Mouse (Mus musculus) lung, embryonic 15.5 days (tissue): ENCODE results near the gene Csnk1g2. TPM values are rescaled to one million over a fixed set of nuclear protein-coding genes. Genes with fewer than 3 reads are reported as not detected.

Experiments
- ATAC-seq: fragments of 200-750 bp; cut with Nextera tagmentation; 2 replicates; pipeline ENCODE4 v1.8.0; 2017; ENCODE audit warnings: moderate number of reproducible peaks, borderline replicate concordance; ENCODE audit not compliant: low FRiP score, low TSS enrichment; ENCODE audit errors: extremely low read depth
- H3K27ac ChIP-seq: fragments of 300-500 bp; sonication (generic); 2 replicates; pipeline ENCODE4 v1.5.1; 2015; ENCODE audit warnings: moderate library complexity, mild to moderate bottlenecking, inconsistent platforms
- H3K27me3 ChIP-seq: fragments of 300-500 bp; sonication (generic); 2 replicates; pipeline ENCODE4 v1.6.1; 2015; ENCODE audit warnings: inconsistent platforms
- H3K36me3 ChIP-seq: fragments of 300-500 bp; sonication (generic); 2 replicates; pipeline ENCODE4 v1.6.1; 2015; ENCODE audit warnings: inconsistent platforms
- H3K4me1 ChIP-seq: fragments of 300-500 bp; sonication (generic); 2 replicates; pipeline ENCODE4 v1.6.1; 2015; ENCODE audit warnings: inconsistent platforms
- H3K4me2 ChIP-seq: fragments of 300-500 bp; sonication (generic); 2 replicates; pipeline ENCODE4 v1.6.1; 2015; ENCODE audit warnings: inconsistent platforms, mild to moderate bottlenecking, moderate library complexity
- H3K4me3 ChIP-seq: fragments of 300-500 bp; sonication (generic); 2 replicates; pipeline ENCODE4 v1.5.1; 2015; ENCODE audit warnings: mild to moderate bottlenecking, inconsistent platforms
- H3K9ac ChIP-seq: fragments of 300-500 bp; sonication (generic); 2 replicates; pipeline ENCODE4 v1.6.1; 2015; ENCODE audit warnings: inconsistent platforms
- H3K9me3 ChIP-seq: fragments of 300-500 bp; sonication (generic); 2 replicates; pipeline ENCODE4 v1.6.1; 2016; ENCODE audit warnings: inconsistent platforms
- WGBS: fragments of 180-500 bp; shearing (Covaris S2); methylation state at CpG from one replicate; pipeline ENCODE4 v1.1.7; 2015; 5-methylcytosine and 5-hydroxymethylcytosine counted together
- polyA plus RNA-seq: library from polyadenylated mRNA; unstranded; fragments of >200 nt; fragmentation: Nextera tagmentation; extraction: Ambion mirVana; gene quantifications from 2 replicates; pipeline ENCODE4 v1.2.1, GENCODE M21; 2015

Csnk1g2 gene
- polyA plus RNA-seq, 1 experiment from 2014 or later: 152 TPM

DNA sequence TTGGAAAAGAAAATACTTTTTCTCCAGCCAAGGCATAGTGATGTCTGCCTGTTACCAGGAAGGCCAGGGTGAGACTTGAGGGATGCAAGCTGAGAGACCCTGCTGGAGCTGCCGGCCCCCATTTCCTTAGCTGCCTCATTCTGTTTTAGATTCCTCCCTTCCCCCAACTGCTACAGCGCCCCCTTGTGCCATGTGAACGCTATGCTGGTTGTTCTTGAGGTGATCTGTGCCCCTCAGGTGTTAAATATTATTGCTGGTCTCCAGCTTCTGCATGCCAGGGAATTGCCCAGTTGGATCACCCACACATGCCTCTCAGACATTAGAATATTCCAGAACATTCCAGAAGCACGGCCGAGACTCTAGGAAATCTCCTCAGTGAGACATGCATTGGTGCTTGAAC, 38.5 kb downstream of the Csnk1g2 start:
- H3K4me2 ChIP-seq: no peak overlapping the region
- H3K27me3 ChIP-seq: no peaks in the 10 kb centered on the region
- ATAC-seq: no peak
- no peak overlapping the region for H3K4me3 ChIP-seq
- H3K4me1 ChIP-seq: peaks cover 49% of the 10 kb centered on the region
- H3K36me3 ChIP-seq: peaks cover 6% of the 10 kb centered on the region
- WGBS: 31% methylated on average over 5 of the region's 5 CpGs
- no peak overlapping the region; the same call in 1 of the 2 replicates for H3K9ac ChIP-seq
- H3K9me3 ChIP-seq: no peaks in the 10 kb centered on the region
- H3K27ac ChIP-seq: no peak overlapping the region

DNA sequence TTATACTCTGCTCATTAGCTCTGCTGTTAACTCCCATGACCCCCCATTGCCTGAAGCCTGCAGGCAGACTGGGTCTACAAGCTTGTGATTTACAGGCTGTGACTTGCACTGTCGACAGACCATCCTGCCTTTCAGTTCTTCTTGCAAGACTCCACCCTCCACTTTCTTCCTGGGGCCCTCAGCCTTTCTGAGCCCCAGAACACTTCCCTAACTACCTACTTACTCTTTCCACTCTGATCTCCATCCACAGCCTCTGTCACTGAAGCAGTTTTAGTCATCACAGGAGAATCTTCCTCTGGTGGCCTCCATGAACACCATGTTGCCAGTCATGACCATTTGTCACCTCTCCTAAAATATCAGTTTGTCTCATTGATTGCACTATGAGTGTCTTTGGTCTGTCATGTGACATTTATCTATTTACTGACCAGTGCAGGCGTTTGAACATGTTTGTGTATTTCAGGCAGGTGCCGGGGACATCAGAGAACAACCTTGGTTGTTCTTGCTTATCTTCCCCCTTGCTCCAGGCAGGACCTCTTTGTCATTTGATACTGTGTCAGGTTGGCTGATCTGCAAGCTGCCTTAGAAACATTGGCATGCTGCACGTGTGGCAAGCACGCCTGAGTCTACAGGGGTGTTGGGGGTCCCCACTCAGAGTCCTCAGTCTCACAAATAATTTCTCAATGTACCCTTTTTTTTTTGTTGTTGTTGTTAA, 41.0 kb downstream of the Csnk1g2 start:
- ATAC-seq: no peak
- Histone ChIP-seq H3K27ac (peak overlapping the region; percentile 81), H3K9me3 (no peaks in the 10 kb centered on the region), H3K36me3 (peaks cover 31% of the 10 kb centered on the region), H3K4me1 (peaks cover 53% of the 10 kb centered on the region), H3K27me3 (no peaks in the 10 kb centered on the region), H3K9ac (no peak overlapping the region), H3K4me3 (no peak overlapping the region), H3K4me2 (no peak overlapping the region)
- 22% methylated on average over 5 of the region's 5 CpGs for WGBS

DNA sequence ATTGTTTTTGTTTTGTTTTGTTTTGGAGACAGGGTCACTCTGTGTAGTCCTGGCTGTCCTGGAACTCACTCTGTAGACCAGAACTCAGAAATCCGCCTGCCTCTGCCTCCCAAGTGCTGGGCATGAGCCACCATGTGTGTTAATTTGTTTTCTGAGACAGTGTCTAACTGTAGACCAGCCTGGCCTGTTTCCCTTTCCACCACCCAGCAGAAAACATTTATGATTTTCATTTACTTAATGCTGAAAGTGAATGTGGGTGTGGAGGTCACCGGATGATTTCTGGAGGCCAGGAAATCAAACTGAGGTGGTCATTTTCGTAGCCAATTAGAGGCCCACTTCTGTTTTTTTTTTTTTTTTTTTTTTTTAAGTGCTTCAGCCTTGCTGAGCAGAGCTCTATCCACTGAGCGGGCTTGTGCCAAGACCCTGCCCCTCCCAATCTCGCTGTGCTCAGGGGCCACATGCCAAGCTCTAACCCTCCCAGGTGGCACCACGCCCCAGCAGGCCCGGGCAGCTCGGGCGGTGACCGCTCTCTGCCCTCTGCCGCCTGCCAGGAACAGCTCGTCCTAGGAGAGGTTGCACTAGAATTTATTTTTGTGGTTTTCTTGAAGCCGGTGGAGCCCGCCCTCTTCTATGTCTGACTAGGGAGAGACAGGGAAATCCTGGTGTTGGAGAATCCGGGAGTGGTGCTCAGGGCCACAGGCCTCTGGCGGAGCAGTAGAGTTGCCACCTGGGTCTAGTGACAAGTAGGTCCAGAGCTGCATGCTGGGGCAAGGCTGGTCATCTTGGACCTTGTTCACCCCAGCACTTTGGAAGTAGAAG, 41.8 kb downstream of the Csnk1g2 start:
- peaks cover 48% of the 10 kb centered on the region for H3K4me1 ChIP-seq

DNA sequence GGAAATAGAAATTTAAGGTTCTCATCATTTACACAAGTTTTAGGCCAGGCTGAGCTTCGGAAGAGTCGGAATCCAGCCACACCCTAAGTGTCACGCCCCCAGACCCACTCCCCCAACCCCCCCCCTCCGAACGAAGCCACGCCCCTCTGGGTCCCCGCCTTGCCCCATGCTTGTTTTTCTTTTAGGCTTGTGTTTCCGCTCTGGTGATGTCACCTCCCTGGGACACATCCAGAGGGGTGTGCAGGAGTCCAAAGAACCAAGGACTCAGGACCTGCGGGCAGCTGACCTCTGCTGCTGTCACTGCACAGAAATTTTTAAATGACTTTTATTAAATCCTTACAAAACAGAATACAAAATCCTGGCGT, 42.4 kb downstream of the Csnk1g2 start:
- ATAC-seq: peak; percentile 60; the same call in 1 of the 2 replicates
- Histone ChIP-seq H3K9ac (no peak overlapping the region), H3K27me3 (no peaks in the 10 kb centered on the region), H3K4me1 (peaks cover 48% of the 10 kb centered on the region), H3K36me3 (peaks cover 45% of the 10 kb centered on the region), H3K27ac (peak overlapping the region; percentile 81), H3K4me3 (0 out of 2 replicates have a peak overlapping the region, but pooled peaks have one; percentile 0), H3K9me3 (no peaks in the 10 kb centered on the region), H3K4me2 (peak overlapping the region; percentile 37)
- 6% methylated on average over 10 of the region's 10 CpGs for WGBS

More for the DNA sequence above, 41.8 kb downstream of the Csnk1g2 start:
- Histone ChIP-seq H3K9me3 (no peaks in the 10 kb centered on the region), H3K27ac (peak overlapping the region; percentile 81), H3K4me3 (0 out of 2 replicates have a peak overlapping the region, but pooled peaks have one; percentile 0), H3K36me3 (peaks cover 39% of the 10 kb centered on the region), H3K9ac (0 out of 2 replicates have a peak overlapping the region, but pooled peaks have one; percentile 17), H3K27me3 (no peaks in the 10 kb centered on the region), H3K4me2 (peak overlapping the region; percentile 37)
- 11% methylated on average over 16 of the region's 16 CpGs for WGBS
- ATAC-seq: peak; percentile 71

DNA sequence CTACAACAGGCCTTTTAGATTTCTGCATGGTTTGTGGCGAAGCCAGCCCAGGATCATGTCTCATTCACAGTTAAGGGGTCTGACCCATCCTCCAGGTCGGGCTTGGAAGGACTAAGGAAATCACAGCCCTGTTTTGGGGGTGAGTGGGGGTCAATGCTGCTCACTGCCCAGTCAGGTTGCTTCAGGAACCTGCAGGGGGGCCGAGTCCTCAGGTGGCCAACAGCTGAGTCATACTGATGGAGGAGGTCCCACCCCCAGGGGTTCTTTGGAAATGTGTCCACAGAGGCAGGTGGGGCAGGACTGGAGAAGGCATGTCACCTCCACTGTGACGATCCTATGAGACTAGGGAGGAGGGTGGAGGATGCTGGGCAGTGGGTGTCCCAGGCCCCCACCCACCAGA, 42.8 kb downstream of the Csnk1g2 start:
- H3K36me3 ChIP-seq: peaks cover 49% of the 10 kb centered on the region
- H3K27me3 ChIP-seq: no peaks in the 10 kb centered on the region
- H3K27ac ChIP-seq: peak overlapping the region; percentile 81
- H3K4me3 ChIP-seq: no peak overlapping the region
- no peaks in the 10 kb centered on the region for H3K9me3 ChIP-seq
- WGBS: 40% methylated on average over 4 of the region's 4 CpGs
- peaks cover 48% of the 10 kb centered on the region for H3K4me1 ChIP-seq
- ATAC-seq: no peak
- H3K4me2 ChIP-seq: 0 out of 2 replicates have a peak overlapping the region, but pooled peaks have one; percentile 13
- no peak overlapping the region for H3K9ac ChIP-seq

DNA sequence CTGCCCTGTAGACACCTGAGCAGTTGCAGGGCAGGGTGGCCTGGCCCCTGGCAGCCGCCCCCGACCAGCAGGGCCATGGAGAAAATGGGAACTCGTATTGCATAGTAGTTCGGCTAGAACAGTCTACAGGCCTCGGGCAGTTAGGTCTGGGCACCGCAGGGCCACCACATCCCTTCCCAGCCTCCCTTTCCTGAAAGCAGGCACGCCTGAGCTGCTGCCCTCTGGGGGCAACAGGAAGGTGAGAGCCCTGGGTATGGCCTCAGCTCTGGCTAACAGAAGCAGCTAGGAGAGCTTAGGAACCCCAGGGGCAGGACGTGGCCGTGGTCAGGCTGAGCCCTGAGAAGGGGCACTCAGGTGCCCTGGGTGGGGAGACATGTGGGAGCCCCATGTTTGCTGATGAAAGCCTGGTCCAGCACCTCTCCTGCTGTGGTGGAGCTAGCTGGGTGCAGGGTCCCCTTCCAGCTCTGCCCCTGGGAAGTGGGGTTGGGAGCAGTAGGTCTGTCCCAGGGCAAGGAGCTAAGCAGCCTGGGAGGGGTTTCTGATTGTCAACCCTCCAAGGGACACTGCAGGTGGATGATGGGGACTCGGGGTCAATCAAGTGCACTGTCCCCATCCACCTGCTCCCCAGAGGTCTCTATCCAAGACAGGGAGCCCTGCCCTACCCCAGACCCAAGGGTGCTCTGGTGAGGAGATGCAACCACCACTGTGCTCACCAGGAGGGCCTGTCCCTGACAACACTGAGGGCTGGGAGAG, 43.5 kb downstream of the Csnk1g2 start:
- Histone ChIP-seq H3K4me2 (no peak overlapping the region), H3K27me3 (no peaks in the 10 kb centered on the region), H3K36me3 (peaks cover 55% of the 10 kb centered on the region), H3K9me3 (no peaks in the 10 kb centered on the region), H3K4me1 (peaks cover 46% of the 10 kb centered on the region), H3K9ac (0 out of 2 replicates have a peak overlapping the region, but pooled peaks have one; percentile 22), H3K4me3 (no peak overlapping the region), H3K27ac (peak overlapping the region; percentile 81)
- 64% methylated on average over 10 of the region's 10 CpGs for WGBS
- ATAC-seq: no peak

DNA sequence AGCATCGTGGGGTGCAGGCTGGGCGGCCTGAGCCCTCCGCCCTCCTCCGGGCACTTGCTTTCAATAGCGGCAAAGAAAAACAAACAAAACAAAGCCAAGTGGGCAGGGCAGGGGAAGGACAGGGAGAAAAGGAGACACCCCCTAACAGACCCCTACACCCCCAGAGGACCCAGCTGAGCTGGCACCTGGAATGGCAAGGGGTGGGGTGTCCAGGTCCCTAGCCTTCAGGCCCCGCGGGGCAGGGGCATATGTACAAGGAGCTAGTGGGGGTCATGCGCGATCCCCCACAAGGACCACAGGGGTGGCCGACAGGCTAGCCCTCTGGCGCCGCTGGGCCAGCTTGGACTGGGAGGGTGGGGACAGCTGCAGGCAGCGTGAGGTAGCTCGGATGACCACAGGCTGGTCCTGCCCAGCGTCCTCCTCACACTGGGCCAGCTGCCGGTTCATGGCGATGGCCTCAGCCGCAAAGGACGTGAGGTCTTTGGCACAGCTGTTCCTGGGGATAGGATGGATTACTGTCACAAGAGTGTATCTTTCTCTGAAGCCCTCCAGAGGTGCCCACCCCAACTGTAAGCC, 44.3 kb downstream of the Csnk1g2 start:
- no peaks in the 10 kb centered on the region for H3K9me3 ChIP-seq
- H3K27ac ChIP-seq: no peak overlapping the region
- WGBS: 67% methylated on average over 19 of the region's 19 CpGs

DNA sequence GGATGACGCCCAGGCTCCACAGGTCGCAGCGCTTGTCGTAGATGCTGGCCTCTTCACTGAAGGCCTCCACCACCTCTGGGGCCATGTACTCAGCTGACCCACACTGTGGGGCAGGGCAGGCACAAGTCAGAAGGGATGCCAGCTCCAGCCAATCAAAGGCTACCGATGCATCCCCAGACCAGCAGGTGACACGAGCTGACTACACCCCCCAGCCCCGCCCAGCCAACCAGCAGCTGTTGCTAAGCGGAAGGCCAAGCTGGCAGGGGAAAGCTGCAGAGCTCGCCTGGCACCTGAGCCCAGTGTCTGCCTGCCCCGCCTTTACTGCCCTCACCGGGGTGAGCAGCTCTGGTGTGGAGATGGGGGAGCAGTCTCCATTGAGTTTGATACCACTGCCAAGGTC, 46.0 kb downstream of the Csnk1g2 start:
- Histone ChIP-seq H3K27me3 (no peaks in the 10 kb centered on the region), H3K27ac (no peak overlapping the region), H3K4me3 (no peak overlapping the region), H3K9ac (no peak overlapping the region), H3K4me2 (no peak overlapping the region), H3K9me3 (no peaks in the 10 kb centered on the region), H3K36me3 (peaks cover 70% of the 10 kb centered on the region), H3K4me1 (peaks cover 50% of the 10 kb centered on the region)
- ATAC-seq: no peak
- 79% methylated on average over 11 of the region's 11 CpGs for WGBS

More for the DNA sequence above, 44.3 kb downstream of the Csnk1g2 start:
- no peak overlapping the region for H3K4me3 ChIP-seq
- no peak overlapping the region for H3K9ac ChIP-seq
- ATAC-seq: no peak
- H3K36me3 ChIP-seq: peaks cover 63% of the 10 kb centered on the region
- no peak overlapping the region for H3K4me2 ChIP-seq
- no peaks in the 10 kb centered on the region for H3K27me3 ChIP-seq
- H3K4me1 ChIP-seq: peaks cover 43% of the 10 kb centered on the region

DNA sequence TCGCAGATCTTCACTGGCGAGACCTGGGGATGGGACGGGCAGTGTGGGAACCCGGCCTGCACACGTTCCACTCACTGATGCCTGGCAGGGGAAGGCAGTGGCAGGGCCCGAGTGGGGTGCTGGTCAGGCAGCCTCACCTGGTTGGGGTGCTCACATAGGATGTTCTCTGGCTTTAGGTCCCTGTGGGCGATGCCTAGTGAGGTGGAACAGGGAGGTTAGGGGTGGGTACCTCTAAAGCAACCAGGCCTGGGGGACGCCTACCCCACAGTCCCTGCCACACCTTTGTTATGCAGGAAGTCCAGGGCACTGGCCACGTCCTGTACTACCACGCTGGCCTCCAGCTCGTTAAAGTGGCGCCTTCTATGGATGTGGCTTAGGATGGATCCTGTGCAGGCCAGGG, 46.4 kb downstream of the Csnk1g2 start:
- WGBS: 88% methylated on average over 12 of the region's 12 CpGs
- H3K36me3 ChIP-seq: peaks cover 70% of the 10 kb centered on the region
- ATAC-seq: no peak
- H3K9me3 ChIP-seq: no peaks in the 10 kb centered on the region
- peaks cover 50% of the 10 kb centered on the region for H3K4me1 ChIP-seq
- no peak overlapping the region for H3K9ac ChIP-seq
- no peak overlapping the region for H3K4me3 ChIP-seq
- H3K27ac ChIP-seq: no peak overlapping the region
- no peak overlapping the region for H3K4me2 ChIP-seq
- H3K27me3 ChIP-seq: no peaks in the 10 kb centered on the region

DNA sequence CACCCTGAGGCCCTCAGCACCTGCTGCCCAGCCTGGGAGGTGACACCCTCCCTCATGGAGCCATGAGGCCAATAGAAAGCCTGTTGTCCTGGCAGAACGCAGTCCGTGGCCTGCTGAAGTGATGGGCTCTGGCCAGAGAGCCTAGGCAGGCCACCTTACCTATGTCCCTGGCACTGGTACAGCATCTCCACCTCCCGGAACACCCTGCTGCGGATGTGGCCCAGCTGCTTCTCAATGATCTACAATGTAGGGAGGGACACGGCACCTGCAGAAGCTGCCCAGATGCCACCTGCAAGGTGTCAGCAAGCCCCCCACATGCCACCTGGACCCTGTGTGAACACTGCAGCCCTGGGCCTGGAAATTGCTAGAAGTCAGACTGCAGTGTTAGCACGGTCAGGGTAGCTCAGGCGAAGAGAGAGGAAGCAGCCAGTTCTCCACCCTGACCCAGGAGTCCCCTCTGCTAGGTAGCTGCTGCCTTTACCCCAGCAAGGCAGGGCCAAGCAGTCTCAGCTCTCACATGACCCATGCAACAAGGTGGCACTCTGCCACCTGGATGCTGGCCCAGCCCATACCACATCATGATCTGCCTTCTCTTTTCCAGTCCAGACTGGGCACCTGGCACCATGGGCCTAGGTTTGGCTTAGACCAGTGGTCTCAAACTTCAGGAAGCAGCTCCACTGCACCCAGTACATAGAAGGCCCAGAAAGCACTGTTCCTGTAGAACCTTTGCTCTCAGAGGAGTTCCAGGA, 47.3 kb downstream of the Csnk1g2 start:
- H3K4me1 ChIP-seq: peaks cover 50% of the 10 kb centered on the region
- H3K9me3 ChIP-seq: no peaks in the 10 kb centered on the region
- H3K27me3 ChIP-seq: no peaks in the 10 kb centered on the region
- no peak overlapping the region for H3K4me3 ChIP-seq
- H3K36me3 ChIP-seq: peaks cover 70% of the 10 kb centered on the region
- no peak overlapping the region for H3K27ac ChIP-seq
- no peak for ATAC-seq
- WGBS: 95% methylated on average over 7 of the region's 7 CpGs
- no peak overlapping the region for H3K9ac ChIP-seq
- H3K4me2 ChIP-seq: no peak overlapping the region

DNA sequence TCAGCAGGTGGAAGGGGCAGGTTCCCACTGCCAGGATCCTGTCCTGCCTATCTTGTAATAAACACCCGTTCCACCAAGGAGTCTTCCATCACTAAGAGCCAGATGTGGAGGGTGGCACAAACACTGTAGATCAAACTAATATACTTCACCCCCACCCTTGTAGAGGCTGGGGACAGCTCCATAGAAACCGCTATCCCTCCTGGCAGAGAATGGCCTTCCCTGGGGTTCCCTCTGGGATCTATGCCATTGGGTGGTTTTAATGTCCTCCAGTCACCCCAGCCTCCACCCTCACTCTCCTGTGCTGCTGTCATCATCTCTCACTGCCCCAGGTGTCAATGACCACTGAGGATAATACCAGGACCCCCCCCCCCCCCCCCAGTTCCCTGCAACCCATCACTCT, 47.9 kb downstream of the Csnk1g2 start:
- Histone ChIP-seq H3K36me3 (peaks cover 69% of the 10 kb centered on the region), H3K9ac (no peak overlapping the region), H3K27me3 (no peaks in the 10 kb centered on the region), H3K4me3 (no peak overlapping the region), H3K9me3 (no peaks in the 10 kb centered on the region), H3K4me2 (no peak overlapping the region), H3K4me1 (peaks cover 46% of the 10 kb centered on the region), H3K27ac (no peak overlapping the region)
- ATAC-seq: no peak
- WGBS: 93% methylated on average over 2 of the region's 2 CpGs
